Mouse (Mus musculus): Measurements from ENCODE around the gene Ndufc1. TPM values are rescaled to one million over a fixed set of nuclear protein-coding genes. Genes with fewer than 3 reads are reported as not detected.
"Not testable (repeated sequence)": the region's sequence is repeated elsewhere in the genome, so short reads cannot be mapped to it uniquely, and the experiment has no call there.

Gene Ndufc1
- polyA plus RNA-seq, 1 experiment, result 41.0 TPM

GRCm38 (mm10) chr3:51397700-51398299 is 11.0 kb downstream of the Ndufc1 start:
- TF ChIP-seq GATA1 (IDR thresholded peaks at IDR 0.05; ENCODE audit: borderline replicate concordance, low read length) (no peak), FLI1 (IDR thresholded peaks at IDR 0.05; ENCODE audit: low read length) (no peak)
- Histone ChIP-seq H3K4me3 (replicated peaks) (no peak overlapping the region), H3K4me1 (peaks cover 36% of the 10 kb centered on the region), H3K9me3 (no peaks in the 10 kb centered on the region), H3K36me3 (replicated peaks; ENCODE audit: low read length) (peaks cover 3% of the 10 kb centered on the region), H3K27me3 (replicated peaks) (peaks cover 20% of the 10 kb centered on the region)

GRCm38 (mm10) chr3:51396219-51397068 is 12.3 kb downstream of the Ndufc1 start, which contains the start of gene Mgarp:
Mgarp (minus strand) TSS chr3:51396738.
- Histone ChIP-seq H3K4me1 (peaks cover 36% of the 10 kb centered on the region), H3K4me3 (replicated peaks) (peak within 1 kb of the TSS; percentile 92), H3K36me3 (replicated peaks; ENCODE audit: low read length) (no peaks in the 10 kb centered on the region), H3K9me3 (no peaks in the 10 kb centered on the region), H3K27me3 (replicated peaks) (peaks cover 20% of the 10 kb centered on the region)
- TF ChIP-seq FLI1 (IDR thresholded peaks at IDR 0.05; ENCODE audit: low read length) (no peak), GATA1 (IDR thresholded peaks at IDR 0.05; ENCODE audit: borderline replicate concordance, low read length) (no peak)

- TF ChIP-seq FLI1 (IDR thresholded peaks at IDR 0.05; ENCODE audit: low read length), result no peak
- TF ChIP-seq GATA1 (IDR thresholded peaks at IDR 0.05; ENCODE audit: borderline replicate concordance, low read length), result no peak
- no peaks in the 10 kb centered on the region for H3K36me3 ChIP-seq (replicated peaks; ENCODE audit: low read length)
- peaks cover 32% of the 10 kb centered on the region for H3K4me1 ChIP-seq
- H3K27me3 ChIP-seq (replicated peaks), result peaks cover 20% of the 10 kb centered on the region
- no peaks in the 10 kb centered on the region for H3K9me3 ChIP-seq
- H3K4me3 ChIP-seq (replicated peaks), result peak overlapping the region; percentile 92
Measured at GRCm38 (mm10) chr3:51395461-51396145, 13.2 kb downstream of the Ndufc1 start.

- H3K27me3 ChIP-seq (replicated peaks), result peaks cover 20% of the 10 kb centered on the region
- no peaks in the 10 kb centered on the region for H3K36me3 ChIP-seq (replicated peaks; ENCODE audit: low read length)
- peaks cover 31% of the 10 kb centered on the region for H3K4me1 ChIP-seq
- TF ChIP-seq GATA1 (IDR thresholded peaks at IDR 0.05; ENCODE audit: borderline replicate concordance, low read length), result no peak
- no peak for TF ChIP-seq FLI1 (IDR thresholded peaks at IDR 0.05; ENCODE audit: low read length)
- H3K9me3 ChIP-seq, result no peaks in the 10 kb centered on the region
- no peak overlapping the region for H3K4me3 ChIP-seq (replicated peaks)
Measured at GRCm38 (mm10) chr3:51394881-51395280, 13.9 kb downstream of the Ndufc1 start.

GRCm38 (mm10) chr3:51393651-51394050 is 15.1 kb downstream of the Ndufc1 start:
- peaks cover 22% of the 10 kb centered on the region for H3K27me3 ChIP-seq (replicated peaks)
- H3K4me3 ChIP-seq (replicated peaks), result no peak overlapping the region
- no peaks in the 10 kb centered on the region for H3K36me3 ChIP-seq (replicated peaks; ENCODE audit: low read length)
- TF ChIP-seq GATA1 (IDR thresholded peaks at IDR 0.05; ENCODE audit: borderline replicate concordance, low read length), result no peak
- TF ChIP-seq FLI1 (IDR thresholded peaks at IDR 0.05; ENCODE audit: low read length), result no peak
- H3K4me1 ChIP-seq, result peaks cover 27% of the 10 kb centered on the region
- no peaks in the 10 kb centered on the region for H3K9me3 ChIP-seq

GRCm38 (mm10) chr3:51393018-51393417 is 15.8 kb downstream of the Ndufc1 start:
- H3K4me3 ChIP-seq (replicated peaks); H3K36me3 ChIP-seq (replicated peaks; ENCODE audit: low read length); H3K9me3 ChIP-seq: not testable (repeated sequence)
- Histone ChIP-seq H3K4me1 (peaks cover 25% of the 10 kb centered on the region), H3K27me3 (replicated peaks) (peaks cover 21% of the 10 kb centered on the region)

GRCm38 (mm10) chr3:51391591-51391990 is 17.2 kb downstream of the Ndufc1 start:
- no peaks in the 10 kb centered on the region for H3K36me3 ChIP-seq (replicated peaks; ENCODE audit: low read length)
- TF ChIP-seq GATA1 (IDR thresholded peaks at IDR 0.05; ENCODE audit: borderline replicate concordance, low read length) (no peak), FLI1 (IDR thresholded peaks at IDR 0.05; ENCODE audit: low read length) (no peak)
- H3K4me3 ChIP-seq (replicated peaks), result no peak overlapping the region
- no peaks in the 10 kb centered on the region for H3K9me3 ChIP-seq
- H3K4me1 ChIP-seq, result peaks cover 21% of the 10 kb centered on the region
- H3K27me3 ChIP-seq (replicated peaks), result peaks cover 24% of the 10 kb centered on the region

- TF ChIP-seq GATA1 (IDR thresholded peaks at IDR 0.05; ENCODE audit: borderline replicate concordance, low read length), result no peak
- no peak for TF ChIP-seq FLI1 (IDR thresholded peaks at IDR 0.05; ENCODE audit: low read length)
- no peaks in the 10 kb centered on the region for H3K9me3 ChIP-seq
- H3K4me1 ChIP-seq, result peaks cover 16% of the 10 kb centered on the region
- no peaks in the 10 kb centered on the region for H3K36me3 ChIP-seq (replicated peaks; ENCODE audit: low read length)
- H3K4me3 ChIP-seq (replicated peaks), result no peak overlapping the region
- H3K27me3 ChIP-seq (replicated peaks), result peaks cover 22% of the 10 kb centered on the region
Measured at GRCm38 (mm10) chr3:51391095-51391494, 17.7 kb downstream of the Ndufc1 start.

GRCm38 (mm10) chr3:51388904-51389303 is 19.9 kb downstream of the Ndufc1 start:
- no peaks in the 10 kb centered on the region for H3K9me3 ChIP-seq
- peak overlapping the region; percentile 77 for H3K4me3 ChIP-seq (replicated peaks)
- H3K4me1 ChIP-seq, result peaks cover 11% of the 10 kb centered on the region
- no peaks in the 10 kb centered on the region for H3K36me3 ChIP-seq (replicated peaks; ENCODE audit: low read length)
- TF ChIP-seq GATA1 (IDR thresholded peaks at IDR 0.05; ENCODE audit: borderline replicate concordance, low read length) (no peak), FLI1 (IDR thresholded peaks at IDR 0.05; ENCODE audit: low read length) (no peak)
- peaks cover 14% of the 10 kb centered on the region for H3K27me3 ChIP-seq (replicated peaks)

Data from megakaryocyte, embryonic 14.5 days (primary cell).